Comparison of ENCODE assay signal across 11 mouse cellular contexts in genomic region chr1:155192805-155193368, GRCm38 (mm10). TPM values are rescaled to one million over a fixed set of nuclear protein-coding genes. Genes with fewer than 3 reads are reported as not detected.
A peak's percentile ranks its signal among the peaks of the same experiment; 100 is the strongest.
DNase-seq lines count a peak whose midpoint lies in the region; ATAC-seq and TF ChIP-seq lines count a peak whose summit lies in the region.
"Had no signal": no experiment of that assay in that cellular context is flagged by ENCODE, and none has a peak within 500 bp of the region (broad histone marks: within the 10 kb centered on the region; RNA-seq: fewer than 3 reads in every experiment).

No protein-coding gene starts in this region.

- WGBS in cerebellum, adult 2 months, result 17% methylated on average over 15 of the region's 15 CpGs

- intact Hi-C loops in heart, postnatal 25 days (cut with DNase I), result no loop called here

- H3K4me3 ChIP-seq in cerebellum, adult 2 months (replicated peaks; ENCODE audit: insufficient read depth, low read depth, low read length), result no peak overlapping the region
- no peak overlapping the region for H3K4me3 ChIP-seq in layer of hippocampus, adult 2 months
- H3K4me3 ChIP-seq: embryonic facial prominence, embryonic 13.5 days; neural tube, embryonic 12.5 days had no signal

- TF ChIP-seq POLR2A in cerebellum, adult 2 months (IDR thresholded peaks at IDR 0.05; ENCODE audit: borderline replicate concordance, insufficient read depth, low read length), result no peak

- no peak for ATAC-seq in cerebellum, adult (ENCODE audit: insufficient number of reproducible peaks, low FRiP score, low TSS enrichment)

- TF ChIP-seq CTCF in cerebellum, adult 2 months (IDR thresholded peaks at IDR 0.05; ENCODE audit: borderline replicate concordance, insufficient read depth, low read depth, low read length), result no peak
- no peak for TF ChIP-seq CTCF in layer of hippocampus, adult 2 months (conservative IDR thresholded peaks at IDR 0.05)

- no peaks in the 10 kb centered on the region for H3K27me3 ChIP-seq in cerebellum, adult 2 months (ENCODE audit: control insufficient read depth, insufficient read depth, low read length)
- H3K27me3 ChIP-seq: embryonic facial prominence, embryonic 13.5 days; neural tube, embryonic 12.5 days had no signal

- peak; percentile 53 to 67 for DNase-seq in cerebellum, adult 2 months
- peak; percentile 62 to 68 for DNase-seq in layer of hippocampus, adult 2 months (ENCODE audit: low spot score in 2 of 2)
- no peak for DNase-seq in layer of hippocampus, adult 9-10 months (ENCODE audit: low spot score)
- DNase-seq in cerebellum, adult 8-10 months, result peak; percentile 46
- DNase-seq in layer of hippocampus, postnatal 14 days (ENCODE audit: low spot score in 2 of 2), result peak; percentile 76 to 89
- DNase-seq in heart, postnatal 25 days (ENCODE audit: low spot score), result no peak
- DNase-seq in thymus, postnatal 14 days, result no peak
- DNase-seq: lung, postnatal 36 days had no signal

- H3K4me1 ChIP-seq in cerebellum, adult 2 months (ENCODE audit: control insufficient read depth, insufficient read depth, low read length), result peaks cover 21% of the 10 kb centered on the region

- no peak overlapping the region for H3K27ac ChIP-seq in cerebellum, adult 2 months (ENCODE audit: insufficient read depth, low read length)
- H3K27ac ChIP-seq in layer of hippocampus, adult 2 months, result peak overlapping the region; percentile 84
- H3K27ac ChIP-seq: embryonic facial prominence, embryonic 13.5 days; neural tube, embryonic 12.5 days had no signal

RNA-seq across cellular contexts. Expression of gene Stx6, which starts 34.4 kb away (rescaled TPM):
- polyA plus RNA-seq in cerebellum, adult 2 months (2012; rRNA removed), result 82.2 and 83.2 TPM in 2 replicates
- total RNA-seq in layer of hippocampus, adult 2 months (2021), result 100 to 1,000 TPM; 124 to 129 TPM
- 10 to 100 TPM; 88.3 to 88.6 TPM for total RNA-seq in layer of hippocampus, postnatal 14 days (2021)
- total RNA-seq in heart, postnatal 25 days (2021), result 10 to 100 TPM; 25.2 to 26.5 TPM

RNA-seq across cellular contexts. Expression of gene Mr1, which starts 46.3 kb away (rescaled TPM):
- polyA plus RNA-seq in cerebellum, adult 2 months (2012; rRNA removed), result 4.0 and 4.6 TPM in 2 replicates
- total RNA-seq in layer of hippocampus, adult 2 months (2021), result 1 to 10 TPM; 3.2 to 3.3 TPM
- 1 to 10 TPM; 3.3 to 4.1 TPM for total RNA-seq in layer of hippocampus, postnatal 14 days (2021)
- 1 to 10 TPM; 5.9 to 6.4 TPM for total RNA-seq in heart, postnatal 25 days (2021)

RNA-seq across cellular contexts. Expression of gene BC034090, which starts 51.4 kb away (rescaled TPM):
- 14.1 and 15.5 TPM in 2 replicates for polyA plus RNA-seq in cerebellum, adult 2 months (2012; rRNA removed)
- total RNA-seq in layer of hippocampus, adult 2 months (2021), result 1 to 10 TPM; 7.9 to 8.2 TPM
- 1 to 10 TPM; 6.7 to 8.3 TPM for total RNA-seq in layer of hippocampus, postnatal 14 days (2021)
- total RNA-seq in heart, postnatal 25 days (2021), result 10 to 100 TPM; 38.0 to 41.4 TPM

Comparison
In these comparisons a context has a peak if more than half of its experiments do, and no peak if none do; other contexts are left out.
1. DNase-seq: peak in cerebellum, adult 2 months (2 of 2), layer of hippocampus, adult 2 months (2 of 2), cerebellum, adult 8-10 months (single experiment) and layer of hippocampus, postnatal 14 days (2 of 2); none in layer of hippocampus, adult 9-10 months (single experiment), heart, postnatal 25 days (single experiment) and thymus, postnatal 14 days (single experiment).
2. RNA of gene BC034090, which starts 51.4 kb away (total RNA-seq): 38.0 to 41.4 TPM in heart, postnatal 25 days; 6.7 to 8.3 TPM in layer of hippocampus, postnatal 14 days and 7.9 to 8.2 TPM in layer of hippocampus, adult 2 months; every median in the first group is over 4 times any median in the second.